Mouse (Mus musculus) urinary bladder, postnatal 36 days (tissue): ENCODE measurements around the gene Adgrg2.

ENCODE experiments used
- DNase-seq, 2 experiments: peaks; one replicate each; pipeline ENCODE4 v3.0.0; 2022; ENCODE audit warnings: low spot score in 2 of 2, mixed read lengths in 1 of 2

Gene Adgrg2

DNA sequence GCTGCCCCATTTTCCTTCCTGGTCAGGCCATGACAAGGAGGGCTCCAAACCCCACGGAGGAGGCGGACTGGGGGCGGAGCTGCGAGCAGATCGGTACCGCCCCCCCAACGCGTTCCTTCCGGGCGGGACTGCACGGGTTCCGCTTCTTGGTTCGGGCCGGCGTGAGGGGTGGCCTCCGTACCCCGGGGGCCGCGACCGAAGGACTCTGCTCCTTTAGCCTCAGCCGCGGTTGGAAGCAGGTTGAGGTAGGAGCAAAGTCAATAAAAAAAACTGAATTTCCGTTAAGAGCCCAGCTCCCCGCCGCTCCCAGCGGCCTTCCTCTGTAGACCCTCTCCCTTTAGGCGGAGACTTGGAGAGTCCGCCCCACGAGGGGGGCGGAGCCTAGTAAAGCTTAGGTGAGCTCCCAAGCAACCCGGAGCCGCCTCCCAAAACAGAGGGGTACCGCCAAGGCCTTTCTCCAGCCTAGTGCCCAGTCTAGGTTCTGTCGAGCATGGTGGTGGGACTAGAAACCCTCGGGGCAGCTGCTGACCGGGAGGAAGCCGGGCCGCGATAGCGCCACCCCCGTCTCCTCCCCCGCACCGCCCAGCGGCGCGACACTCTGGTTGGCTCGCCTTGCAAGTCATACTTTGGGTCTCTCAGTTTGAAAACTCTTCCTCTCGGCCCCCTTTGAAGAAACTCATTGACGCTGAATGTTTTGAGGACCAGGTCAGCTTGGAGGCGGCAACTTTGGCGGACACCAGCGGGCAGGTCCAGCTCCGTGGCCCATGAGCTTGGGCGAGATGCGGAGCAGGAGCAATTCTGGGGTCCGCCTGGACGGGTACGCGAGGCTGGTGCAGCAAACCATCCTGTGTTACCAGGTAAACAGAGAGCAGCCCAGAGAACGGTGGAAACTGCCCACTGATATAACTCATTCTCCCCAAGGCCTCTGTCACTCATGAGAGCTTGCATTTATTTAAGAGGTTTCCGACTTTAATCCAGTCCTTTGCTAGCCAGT lies 111.9 kb downstream of the Adgrg2 start, which contains the start of gene Phka2:
Gene Phka2 (plus strand): TSS at position 119 of the 994 bp plus-strand sequence.
- peak; percentile 80 to 83 for DNase-seq

DNA sequence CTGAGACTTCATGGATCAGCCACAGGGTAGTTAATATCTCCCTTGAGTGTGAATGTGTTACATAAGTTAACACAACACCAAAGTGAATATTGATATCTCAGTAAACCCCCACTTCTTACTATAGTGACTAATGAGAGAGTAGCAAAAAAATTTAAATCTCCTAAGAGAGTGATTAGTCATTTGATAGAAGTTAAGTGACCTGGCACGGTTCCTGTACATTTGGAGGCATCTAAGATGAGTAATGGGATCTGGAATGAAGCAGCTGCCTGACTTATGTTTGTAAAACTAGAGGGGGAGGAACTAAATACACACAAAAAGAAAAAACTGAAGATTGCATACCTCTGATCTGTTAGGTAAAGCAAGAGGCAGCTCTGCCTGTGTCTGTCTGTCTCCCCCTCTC lies 118.6 kb downstream of the Adgrg2 start:
- no peak for DNase-seq

DNA sequence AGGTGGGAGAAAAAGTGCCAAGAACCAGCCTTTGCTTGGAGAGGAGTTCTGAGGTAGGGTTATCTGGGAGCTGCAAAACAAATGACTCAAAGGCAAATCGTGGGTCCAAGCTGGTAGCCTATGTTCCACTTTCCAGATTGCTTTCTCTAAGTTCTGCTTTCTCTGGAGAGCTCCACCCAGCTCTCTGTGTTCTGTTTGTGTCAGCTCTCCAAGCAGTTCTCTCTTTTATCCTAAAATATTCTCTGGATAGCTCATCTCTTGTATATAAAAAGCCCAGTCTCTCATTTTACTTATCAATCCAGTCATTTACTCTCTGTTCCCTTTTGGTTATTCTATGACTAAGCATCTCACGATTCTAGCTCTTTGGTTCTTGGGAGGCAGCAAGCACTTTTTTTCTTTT lies 119.7 kb downstream of the Adgrg2 start:
- DNase-seq = no peak

DNA sequence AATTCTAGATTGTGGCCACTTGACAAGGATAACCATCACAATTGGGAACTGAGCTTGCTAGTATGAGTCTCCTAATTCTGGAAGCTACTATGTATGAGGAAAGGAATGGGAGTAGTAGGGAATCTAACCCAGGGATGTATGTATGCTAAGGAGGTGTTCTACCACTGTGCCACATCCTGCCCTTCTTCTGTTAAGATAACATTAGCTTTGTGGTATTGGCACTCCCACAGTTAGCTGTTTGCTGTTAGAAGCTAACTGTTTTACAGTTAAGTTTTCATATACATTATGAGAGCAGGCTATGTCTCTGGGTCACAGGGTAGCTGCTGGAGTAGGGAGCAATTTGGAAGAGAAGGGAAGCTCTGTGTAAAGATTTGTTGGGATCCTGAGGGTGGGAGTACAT lies 125.5 kb downstream of the Adgrg2 start:
- DNase-seq = no peak

- DNase-seq = no peak
Measured at GRCm38 (mm10) chrX:160542772-160543171, 152.3 kb downstream of the Adgrg2 start.
